Mouse (Mus musculus) heart, embryonic 13.5 days (tissue): ENCODE measurements around the gene Tbc1d16. TPM values are rescaled to one million over a fixed set of nuclear protein-coding genes. Genes with fewer than 3 reads are reported as not detected.
A peak's percentile ranks its signal among the peaks of the same experiment; 100 is the strongest.

Experiments used
- ATAC-seq: fragments of 200-750 bp; cut with Nextera tagmentation; 2 replicates; pipeline ENCODE4 v1.8.0; 2017; ENCODE audit warnings: moderate TSS enrichment; ENCODE audit not compliant: insufficient number of reproducible peaks, low FRiP score, low TSS enrichment; ENCODE audit errors: extremely low read depth
- H3K27ac ChIP-seq: fragments of 300-500 bp; sonication (generic); replicated peaks from 2 replicates; pipeline ENCODE4 v1.5.1; 2015; ENCODE audit warnings: moderate library complexity, mild to moderate bottlenecking, inconsistent platforms
- H3K27me3 ChIP-seq: fragments of 300-500 bp; sonication (generic); replicated peaks from 2 replicates; pipeline ENCODE4 v1.6.1; 2015; ENCODE audit warnings: mild to moderate bottlenecking, inconsistent platforms
- H3K36me3 ChIP-seq: fragments of 300-500 bp; sonication (generic); 2 replicates; pipeline ENCODE4 v1.6.1; 2015; ENCODE audit warnings: mild to moderate bottlenecking, inconsistent platforms
- H3K4me1 ChIP-seq: fragments of 300-500 bp; sonication (generic); 2 replicates; pipeline ENCODE4 v1.6.1; 2015; ENCODE audit warnings: inconsistent platforms
- H3K4me2 ChIP-seq: fragments of 300-500 bp; sonication (generic); 2 replicates; pipeline ENCODE4 v1.6.1; 2015; ENCODE audit warnings: inconsistent platforms, mild to moderate bottlenecking, moderate library complexity
- H3K4me3 ChIP-seq: fragments of 300-500 bp; sonication (generic); 2 replicates; pipeline ENCODE4 v1.5.1; 2015; ENCODE audit warnings: moderate library complexity, mild to moderate bottlenecking, inconsistent platforms
- H3K9ac ChIP-seq: fragments of 300-500 bp; sonication (generic); 2 replicates; pipeline ENCODE4 v1.6.1; 2015; ENCODE audit warnings: inconsistent platforms, mild to moderate bottlenecking, moderate library complexity
- H3K9me3 ChIP-seq: fragments of 300-500 bp; sonication (generic); 2 replicates; pipeline ENCODE4 v1.6.1; 2016; ENCODE audit warnings: inconsistent platforms
- WGBS: fragments of 180-500 bp; shearing (Covaris S2); methylation state at CpG from one replicate; pipeline ENCODE4 v1.1.7; 2015; ENCODE audit warnings: mixed read lengths; 5-methylcytosine and 5-hydroxymethylcytosine counted together
- polyA plus RNA-seq: library from polyadenylated mRNA; unstranded; fragments of >200 nt; fragmentation: Nextera tagmentation; extraction: Ambion mirVana; gene quantifications from 2 replicates; pipeline ENCODE4 v1.2.1, GENCODE M21; 2015

Tbc1d16 gene
- polyA plus RNA-seq, 1 experiment from 2014 or later, result 9.6 TPM

GRCm38 (mm10) chr11:119164375-119164774 lies 63.9 kb downstream of the Tbc1d16 start:
- H3K36me3 ChIP-seq, result no peaks in the 10 kb centered on the region
- no peaks in the 10 kb centered on the region for H3K27me3 ChIP-seq
- no peak overlapping the region for H3K4me2 ChIP-seq
- WGBS, result 92% methylated on average over 7 of the region's 7 CpGs
- no peaks in the 10 kb centered on the region for H3K9me3 ChIP-seq
- ATAC-seq, result no peak
- H3K4me3 ChIP-seq, result no peak overlapping the region
- H3K4me1 ChIP-seq, result peaks cover 27% of the 10 kb centered on the region
- H3K27ac ChIP-seq, result no peak overlapping the region
- H3K9ac ChIP-seq, result no peak overlapping the region

GRCm38 (mm10) chr11:119163734-119163992 lies 64.6 kb downstream of the Tbc1d16 start:
- no peak overlapping the region for H3K4me3 ChIP-seq
- no peaks in the 10 kb centered on the region for H3K9me3 ChIP-seq
- H3K27ac ChIP-seq, result no peak overlapping the region
- H3K4me1 ChIP-seq, result peaks cover 32% of the 10 kb centered on the region
- WGBS, result 89% methylated on average over 7 of the region's 7 CpGs
- H3K27me3 ChIP-seq, result peaks cover 3% of the 10 kb centered on the region
- no peak for ATAC-seq
- H3K9ac ChIP-seq, result no peak overlapping the region
- no peaks in the 10 kb centered on the region for H3K36me3 ChIP-seq
- H3K4me2 ChIP-seq, result no peak overlapping the region

DNA sequence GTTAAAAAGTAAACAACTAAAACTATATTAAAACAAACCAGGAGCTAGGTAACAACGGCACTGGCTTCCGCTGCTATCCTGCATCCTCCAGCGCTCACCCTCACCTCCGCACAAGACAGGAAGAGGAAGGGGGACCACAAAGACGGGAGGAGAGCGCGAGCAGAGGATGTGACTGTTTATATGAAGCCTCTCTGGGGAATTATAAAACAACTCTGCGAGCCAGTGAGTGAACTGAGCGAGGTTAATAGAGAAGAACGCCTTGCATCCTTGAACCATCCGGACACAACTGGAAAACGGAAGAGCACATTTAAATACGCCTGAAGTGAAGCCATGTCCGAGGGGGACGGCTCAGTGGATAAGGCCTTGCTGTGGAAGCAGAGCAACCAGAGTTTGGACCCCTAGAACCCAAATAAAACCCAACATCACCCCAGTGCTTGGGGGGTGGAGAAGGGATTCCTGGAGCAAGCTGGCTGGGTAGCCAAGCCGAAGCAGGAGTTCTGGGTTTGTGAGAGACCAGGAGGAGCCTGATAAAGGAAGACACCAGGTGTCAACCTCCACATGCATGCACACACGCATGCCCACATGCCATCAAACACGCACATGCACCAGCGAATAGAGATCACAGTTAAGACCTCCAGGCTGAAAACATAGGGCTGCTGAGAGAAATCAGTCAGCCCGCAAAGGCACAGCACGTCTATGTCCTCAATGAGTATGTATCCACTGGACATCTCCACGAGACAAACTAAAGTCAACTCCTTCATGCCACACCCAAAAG lies 65.2 kb downstream of the Tbc1d16 start:
- H3K4me3 ChIP-seq, result no peak overlapping the region
- H3K27ac ChIP-seq, result peak overlapping the region; percentile 58; the same call in 1 of the 2 replicates
- H3K9me3 ChIP-seq, result no peaks in the 10 kb centered on the region
- no peak overlapping the region for H3K9ac ChIP-seq
- WGBS, result 70% methylated on average over 22 of the region's 22 CpGs
- peaks cover 8% of the 10 kb centered on the region for H3K27me3 ChIP-seq
- no peaks in the 10 kb centered on the region for H3K36me3 ChIP-seq
- H3K4me2 ChIP-seq, result peak overlapping the region; percentile 15; the same call in 1 of the 2 replicates
- peaks cover 37% of the 10 kb centered on the region for H3K4me1 ChIP-seq
- no peak for ATAC-seq

GRCm38 (mm10) chr11:119161665-119162064 lies 66.6 kb downstream of the Tbc1d16 start:
- H3K4me3 ChIP-seq, result no peak overlapping the region
- H3K9ac ChIP-seq, result no peak overlapping the region
- 60% methylated on average over 2 of the region's 2 CpGs for WGBS
- H3K36me3 ChIP-seq, result no peaks in the 10 kb centered on the region
- no peak for ATAC-seq
- peaks cover 23% of the 10 kb centered on the region for H3K27me3 ChIP-seq
- H3K4me2 ChIP-seq, result no peak overlapping the region
- H3K9me3 ChIP-seq, result no peaks in the 10 kb centered on the region
- peaks cover 52% of the 10 kb centered on the region for H3K4me1 ChIP-seq
- H3K27ac ChIP-seq, result no peak overlapping the region

- H3K4me3 ChIP-seq, result peak overlapping the region; percentile 27; the same call in 1 of the 2 replicates
- H3K4me1 ChIP-seq, result peaks cover 43% of the 10 kb centered on the region
- no peak overlapping the region for H3K27ac ChIP-seq
- peak overlapping the region; percentile 48 for H3K4me2 ChIP-seq
- H3K27me3 ChIP-seq, result peaks cover 39% of the 10 kb centered on the region
- no peaks in the 10 kb centered on the region for H3K9me3 ChIP-seq
- 79% methylated on average over 5 of the region's 5 CpGs for WGBS
- ATAC-seq, result no peak
- H3K36me3 ChIP-seq, result peaks cover 9% of the 10 kb centered on the region
- no peak overlapping the region for H3K9ac ChIP-seq
Measured at GRCm38 (mm10) chr11:119160050-119160449, 68.2 kb downstream of the Tbc1d16 start.

GRCm38 (mm10) chr11:119159496-119159895 lies 68.8 kb downstream of the Tbc1d16 start:
- peak overlapping the region; percentile 27 for H3K4me3 ChIP-seq
- ATAC-seq, result peak; percentile 59; the same call in 1 of the 2 replicates
- 23% methylated on average over 11 of the region's 11 CpGs for WGBS
- H3K27me3 ChIP-seq, result peaks cover 39% of the 10 kb centered on the region
- H3K4me2 ChIP-seq, result peak overlapping the region; percentile 48
- no peak overlapping the region for H3K9ac ChIP-seq
- no peak overlapping the region for H3K27ac ChIP-seq
- H3K36me3 ChIP-seq, result peaks cover 13% of the 10 kb centered on the region
- H3K4me1 ChIP-seq, result peaks cover 39% of the 10 kb centered on the region
- H3K9me3 ChIP-seq, result no peaks in the 10 kb centered on the region

- no peaks in the 10 kb centered on the region for H3K9me3 ChIP-seq
- no peak overlapping the region for H3K4me3 ChIP-seq
- peaks cover 39% of the 10 kb centered on the region for H3K27me3 ChIP-seq
- H3K4me1 ChIP-seq, result peaks cover 39% of the 10 kb centered on the region
- peak overlapping the region; percentile 63 for H3K9ac ChIP-seq
- H3K27ac ChIP-seq, result no peak overlapping the region
- peaks cover 31% of the 10 kb centered on the region for H3K36me3 ChIP-seq
- peak overlapping the region; percentile 20 for H3K4me2 ChIP-seq
- WGBS, result 37% methylated on average over 20 of the region's 20 CpGs
- ATAC-seq, result no peak
Measured at GRCm38 (mm10) chr11:119157377-119158189, 70.7 kb downstream of the Tbc1d16 start.

DNA sequence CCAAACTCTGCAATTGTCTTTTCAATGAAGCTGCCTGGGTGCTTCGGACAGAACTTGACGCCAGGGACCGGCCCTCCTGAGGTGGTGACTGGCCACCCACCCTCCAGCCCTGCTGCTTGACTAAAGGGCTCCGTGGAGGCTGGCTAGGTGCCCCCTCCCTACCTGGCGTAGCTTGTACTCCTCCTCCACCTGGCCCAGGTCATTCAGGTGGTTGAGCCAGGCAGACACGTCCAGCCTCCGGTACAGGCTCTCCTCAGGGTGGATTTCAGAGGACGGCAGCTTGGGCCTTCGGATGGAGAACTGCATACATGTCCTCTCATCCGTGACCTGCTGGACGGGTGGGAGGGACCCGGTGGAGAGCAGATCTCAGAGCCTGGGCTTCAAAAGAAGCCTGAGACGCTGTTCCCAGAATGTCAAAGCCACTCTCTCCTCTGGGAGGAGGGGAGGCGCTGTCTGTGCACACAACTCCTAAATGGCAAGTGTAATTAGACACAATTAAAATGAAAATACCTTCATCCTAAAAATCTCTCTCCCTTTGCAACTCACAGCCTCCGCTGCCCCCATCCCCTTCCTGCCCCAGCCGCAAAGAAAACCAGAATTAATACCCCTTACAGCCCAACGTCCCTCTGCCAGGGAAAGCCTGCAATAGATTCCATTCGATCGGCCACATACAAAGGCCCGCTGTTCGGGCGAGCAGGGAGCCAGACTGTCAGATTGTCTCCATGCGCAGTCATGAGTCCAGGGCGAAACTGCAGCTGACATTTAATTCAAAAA lies 71.6 kb downstream of the Tbc1d16 start:
- H3K27me3 ChIP-seq, result peaks cover 39% of the 10 kb centered on the region
- H3K4me2 ChIP-seq, result peak overlapping the region; percentile 20
- no peak overlapping the region for H3K27ac ChIP-seq
- WGBS, result 45% methylated on average over 24 of the region's 24 CpGs
- no peak for ATAC-seq
- peaks cover 32% of the 10 kb centered on the region for H3K36me3 ChIP-seq
- no peaks in the 10 kb centered on the region for H3K9me3 ChIP-seq
- peak overlapping the region; percentile 63 for H3K9ac ChIP-seq
- peaks cover 49% of the 10 kb centered on the region for H3K4me1 ChIP-seq
- no peak overlapping the region for H3K4me3 ChIP-seq

- no peak for ATAC-seq
- Histone ChIP-seq H3K4me1 (peaks cover 51% of the 10 kb centered on the region), H3K4me3 (no peak overlapping the region), H3K27me3 (peaks cover 39% of the 10 kb centered on the region), H3K9me3 (no peaks in the 10 kb centered on the region), H3K9ac (no peak overlapping the region), H3K4me2 (no peak overlapping the region), H3K36me3 (peaks cover 38% of the 10 kb centered on the region), H3K27ac (no peak overlapping the region)
- WGBS, result 58% methylated on average over 30 of the region's 30 CpGs
Measured at GRCm38 (mm10) chr11:119155638-119156480, 72.4 kb downstream of the Tbc1d16 start.

DNA sequence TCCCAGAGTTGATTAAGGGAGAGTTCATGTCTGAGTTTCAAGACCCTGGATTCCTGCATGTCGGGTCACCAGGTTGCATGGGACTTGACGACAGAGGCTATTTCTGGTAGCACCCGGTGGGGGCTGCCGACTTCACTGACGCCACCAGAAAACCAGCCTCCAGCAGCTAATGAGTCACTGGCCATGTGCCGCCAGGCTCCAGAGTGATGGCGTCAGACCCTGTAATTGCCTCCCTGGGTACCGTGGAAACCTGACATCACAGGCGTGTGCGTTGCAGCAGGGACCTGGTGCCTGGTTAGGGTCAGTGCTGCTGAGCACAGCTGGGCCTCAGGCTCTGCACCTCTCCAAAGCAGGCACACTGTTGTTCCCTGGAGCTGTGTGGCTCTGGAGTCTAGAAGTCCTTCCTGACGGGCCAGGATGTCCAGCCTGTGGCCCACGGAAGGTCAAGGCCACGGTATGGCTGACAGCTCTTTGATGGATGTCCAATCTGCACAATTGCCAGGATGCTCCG lies 75.9 kb downstream of the Tbc1d16 start:
- Histone ChIP-seq H3K4me3 (no peak overlapping the region), H3K4me2 (no peak overlapping the region), H3K9ac (peak overlapping the region; percentile 41; the same call in 1 of the 2 replicates), H3K36me3 (peaks cover 67% of the 10 kb centered on the region), H3K4me1 (peaks cover 27% of the 10 kb centered on the region), H3K27ac (peak overlapping the region; percentile 73), H3K27me3 (peaks cover 23% of the 10 kb centered on the region), H3K9me3 (no peaks in the 10 kb centered on the region)
- WGBS, result 20% methylated on average over 14 of the region's 14 CpGs
- ATAC-seq, result no peak
